Mouse (Mus musculus): ENCODE results near the gene Shisa9.

Shisa9 gene

GRCm38 (mm10) chr16:12202151-12202550, 218.2 kb downstream of the Shisa9 start:
- DNase-seq = peak; percentile 22

GRCm38 (mm10) chr16:12203055-12203454, 219.1 kb downstream of the Shisa9 start:
- DNase-seq = no peak

DNA sequence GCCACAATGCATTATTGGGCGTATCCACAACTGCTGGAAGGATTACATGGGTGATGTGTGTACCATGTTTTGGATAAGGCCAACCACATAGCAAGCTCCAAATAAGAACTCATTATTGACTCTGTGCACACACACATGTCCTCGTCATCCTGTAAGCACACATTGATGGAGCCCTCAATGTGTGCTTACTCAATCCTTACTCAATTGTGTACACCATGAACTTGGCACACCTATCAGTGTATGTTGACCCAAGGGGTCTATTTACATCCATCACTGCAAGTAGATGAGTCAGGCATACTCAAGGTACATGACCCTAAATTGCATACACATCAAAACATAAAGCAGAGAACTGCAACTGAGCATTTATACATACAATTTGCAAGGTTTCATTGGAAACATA, 220.5 kb downstream of the Shisa9 start:
- DNase-seq = no peak

GRCm38 (mm10) chr16:12206421-12206950, 222.6 kb downstream of the Shisa9 start:
- DNase-seq = no peak

DNA sequence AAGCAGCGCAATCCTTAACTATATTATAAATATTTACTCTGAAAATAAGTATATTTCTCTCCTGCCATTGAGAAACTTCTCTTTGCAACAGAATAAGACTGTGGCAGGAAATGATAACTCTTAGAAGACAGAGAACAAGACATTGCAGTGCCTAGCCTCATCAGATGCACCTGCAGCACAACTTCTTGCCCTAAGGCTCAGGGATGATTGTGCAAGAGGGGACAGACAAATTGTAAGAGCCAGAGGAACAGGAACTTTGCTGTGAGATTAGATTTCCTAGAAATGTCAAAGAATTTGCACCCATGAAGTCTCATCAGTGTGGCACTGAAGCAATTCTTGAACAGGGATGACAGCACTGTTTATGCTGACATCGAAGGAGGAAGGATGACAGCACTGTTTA, 223.0 kb downstream of the Shisa9 start:
- DNase-seq = no peak

DNA sequence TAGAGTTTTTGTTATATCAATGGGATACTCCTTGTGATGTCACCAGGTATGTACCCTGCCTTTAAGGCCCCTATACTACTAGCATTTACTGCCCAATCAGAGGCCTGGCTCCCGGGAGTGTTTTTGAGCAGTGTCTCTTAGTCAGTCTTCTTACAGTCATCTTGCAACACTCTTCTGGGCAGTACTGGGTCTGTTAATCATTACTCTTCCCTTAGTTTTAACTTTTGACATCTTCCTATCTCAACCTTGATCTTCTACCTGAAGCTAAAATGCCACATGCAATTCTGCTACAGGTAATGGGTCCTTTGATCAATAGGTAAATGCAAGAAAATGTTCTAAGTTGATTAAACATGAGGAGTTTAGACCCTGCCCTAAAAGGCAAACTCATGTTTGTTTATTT, 225.4 kb downstream of the Shisa9 start:
- DNase-seq = no peak

DNA sequence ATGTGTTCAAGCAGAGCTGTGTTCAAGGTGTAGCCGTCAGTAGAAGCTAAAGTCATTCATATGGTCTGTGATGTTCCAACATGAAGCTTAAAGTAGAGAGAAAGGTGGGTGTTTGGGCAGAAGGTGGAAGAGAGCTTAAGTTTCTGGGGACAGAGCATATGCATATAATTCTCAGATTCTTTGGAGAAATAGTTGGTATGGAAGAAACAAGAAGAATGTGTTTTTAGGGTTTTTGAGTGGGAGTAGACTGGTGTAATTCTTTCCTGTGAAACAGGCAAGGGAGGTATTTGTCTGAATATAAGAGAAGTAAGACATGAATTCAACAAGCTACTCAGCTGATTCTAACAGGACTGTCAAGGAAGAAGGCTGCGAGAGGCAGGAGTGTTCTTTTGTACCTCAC, 225.9 kb downstream of the Shisa9 start:
- peak; percentile 19 for DNase-seq

GRCm38 (mm10) chr16:12214018-12214417, 230.1 kb downstream of the Shisa9 start:
- no peak for DNase-seq

DNA sequence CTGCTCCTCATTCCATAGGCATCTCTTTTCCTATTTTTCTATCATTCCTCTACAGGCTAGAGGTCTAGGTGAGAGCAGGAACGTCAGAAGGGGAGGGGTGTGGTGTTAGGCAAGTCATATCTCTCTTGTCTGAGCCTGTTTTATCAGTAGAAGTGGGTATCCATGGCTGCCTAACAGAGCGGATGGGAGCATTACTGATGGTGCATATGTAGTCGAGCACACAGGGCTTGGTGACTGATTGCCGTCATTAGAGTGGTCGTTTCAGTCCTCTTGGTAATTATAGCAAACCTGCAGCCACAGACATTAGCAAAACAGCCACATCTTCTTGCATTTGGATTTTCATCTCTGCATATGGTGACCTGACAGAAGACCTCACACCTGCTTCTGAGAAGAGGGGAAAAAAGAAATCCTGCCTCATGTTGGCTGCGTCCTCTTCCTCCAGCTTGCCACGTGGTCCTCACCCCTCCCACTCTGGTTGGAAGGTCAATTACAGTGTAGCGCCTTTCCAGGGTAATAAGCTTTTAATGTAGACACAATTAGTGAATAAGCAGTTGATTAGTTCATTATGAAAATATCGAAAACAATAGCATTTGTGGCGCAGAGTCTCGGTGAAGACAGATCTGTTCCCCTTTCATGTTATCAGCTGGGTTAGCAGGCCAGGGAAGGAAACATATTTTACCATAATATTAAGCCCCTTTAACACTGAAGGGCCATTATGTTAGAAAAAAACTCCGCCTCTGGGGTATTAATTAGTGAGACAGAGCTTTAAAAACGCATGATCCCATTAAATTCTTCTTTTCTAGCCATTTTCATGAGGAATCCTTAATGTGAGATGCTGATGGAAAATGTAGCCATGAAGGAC, 233.6 kb downstream of the Shisa9 start:
- no peak for DNase-seq

DNA sequence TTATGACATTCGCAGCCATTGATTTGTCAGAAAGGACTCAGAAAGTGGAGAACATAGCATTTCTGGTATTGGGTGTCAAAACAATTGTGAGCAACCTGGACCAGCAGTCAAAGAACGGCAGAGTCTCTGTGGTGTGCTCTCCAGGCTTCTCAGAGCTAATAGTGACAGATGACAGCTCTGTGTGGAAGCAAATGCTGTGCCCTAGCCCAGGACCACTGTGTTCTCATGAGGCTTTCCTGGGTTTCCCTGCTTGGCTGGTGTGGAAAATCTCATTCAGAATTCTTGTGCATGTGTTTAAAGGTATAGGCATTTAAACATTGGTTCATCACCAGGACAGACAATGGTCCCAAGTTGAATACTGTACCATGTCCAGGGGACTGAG, 234.2 kb downstream of the Shisa9 start:
- no peak for DNase-seq

DNA sequence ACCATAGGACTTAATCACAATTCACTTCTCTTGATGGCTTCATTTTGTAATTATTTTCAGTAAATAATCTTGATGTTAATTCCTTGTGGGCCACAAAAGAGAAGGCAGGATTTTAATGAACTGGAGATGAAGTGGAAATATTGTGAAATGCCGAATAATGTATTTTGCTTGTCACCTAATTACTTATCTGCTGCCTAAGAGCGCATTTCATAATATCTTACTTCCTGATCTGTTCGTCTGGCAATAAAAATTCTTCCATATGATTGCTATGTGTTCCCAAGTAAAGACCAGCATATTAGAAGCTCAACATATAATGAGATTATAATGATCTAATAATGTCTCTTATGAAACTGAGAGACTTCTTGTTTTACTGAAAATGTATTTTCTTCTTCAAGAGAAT, 235.9 kb downstream of the Shisa9 start:
- DNase-seq = no peak

DNA sequence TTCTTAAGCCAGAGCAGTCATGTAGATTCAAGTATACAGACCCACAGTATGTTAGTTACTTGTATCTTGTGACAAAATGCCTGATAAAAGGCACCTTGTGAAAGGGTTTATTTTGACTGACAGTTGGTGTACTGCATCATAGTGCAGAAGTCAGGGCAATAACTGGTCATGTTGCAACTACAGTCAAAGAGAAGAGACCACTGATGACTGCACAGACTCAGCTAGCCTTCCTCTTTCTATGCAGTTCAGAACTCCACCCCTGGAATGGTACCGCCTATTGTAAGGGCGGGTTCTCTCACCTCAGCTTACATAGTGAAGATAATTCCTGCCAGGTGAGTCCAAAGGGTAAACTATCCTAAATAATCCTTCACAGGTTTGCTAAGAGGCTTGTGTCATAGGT, 239.6 kb downstream of the Shisa9 start:
- no peak for DNase-seq

GRCm38 (mm10) chr16:12226937-12227336, 243.0 kb downstream of the Shisa9 start:
- DNase-seq = no peak

DNA sequence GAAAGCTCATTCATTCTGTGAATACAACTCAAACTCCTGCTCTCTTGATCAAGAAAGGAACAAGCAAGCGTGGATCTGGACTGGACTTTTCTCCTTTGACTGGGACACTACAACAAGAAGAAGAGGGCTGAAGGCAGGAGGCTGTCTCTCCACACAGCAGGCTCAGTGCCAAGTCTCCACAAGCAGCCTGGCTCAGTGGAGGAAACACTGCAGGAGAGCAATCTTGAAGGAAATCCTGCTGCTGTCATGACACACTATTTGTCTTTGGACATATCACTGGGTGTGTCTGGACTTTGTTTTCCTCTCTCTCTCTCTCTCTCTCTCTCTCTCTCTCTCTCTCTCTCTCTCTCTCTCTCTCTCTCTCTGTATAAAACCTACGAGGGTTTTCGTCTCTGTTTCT, 249.4 kb downstream of the Shisa9 start:
- DNase-seq = peak; percentile 23

GRCm38 (mm10) chr16:12234289-12234688, 250.4 kb downstream of the Shisa9 start:
- no peak for DNase-seq

GRCm38 (mm10) chr16:12238611-12239010, 254.7 kb downstream of the Shisa9 start:
- no peak for DNase-seq

DNA sequence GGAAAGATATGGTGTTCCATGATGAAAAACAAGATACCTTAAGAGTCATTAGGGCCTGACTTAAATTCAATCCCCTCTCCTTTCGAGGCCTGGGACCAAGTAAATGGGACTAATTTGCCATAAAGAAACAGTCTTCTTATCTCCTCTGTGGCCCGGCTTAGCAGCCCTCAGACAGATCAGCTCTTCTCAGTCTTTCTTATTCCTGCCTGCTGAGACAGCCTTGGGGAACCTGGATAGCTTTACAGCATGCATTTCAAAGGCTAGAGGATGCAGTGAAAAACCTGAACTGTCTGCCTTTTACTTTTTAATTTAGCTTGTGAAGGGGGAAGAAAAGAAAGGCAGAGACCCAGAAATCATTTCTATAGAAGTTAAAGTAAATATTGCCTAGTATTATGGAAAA, 275.4 kb downstream of the Shisa9 start:
- no peak for DNase-seq

DNA sequence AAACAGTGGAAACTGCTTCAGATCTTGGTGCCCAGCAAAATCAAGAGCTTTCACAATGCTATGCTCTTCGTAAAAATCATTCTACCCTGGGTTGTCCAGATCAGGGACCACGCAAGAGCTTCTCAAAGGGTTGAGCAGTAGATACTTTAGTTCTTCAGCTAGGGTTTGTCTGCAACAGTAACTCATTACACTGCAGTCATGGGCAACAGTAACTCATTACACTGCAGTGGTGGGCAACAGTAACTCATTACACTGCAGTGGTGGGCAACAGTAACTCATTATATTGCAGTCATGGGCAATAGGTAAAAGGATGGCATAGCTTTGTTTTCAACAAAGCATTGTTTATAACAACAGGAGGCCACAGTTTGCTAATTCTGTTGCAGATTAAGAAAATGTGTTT, 281.9 kb downstream of the Shisa9 start:
- DNase-seq = no peak

- DNase-seq = no peak
These were observed 316.6 kb downstream of the Shisa9 start for GRCm38 (mm10) chr16:12300523-12300922.

- DNase-seq = no peak
These were observed 319.5 kb downstream of the Shisa9 start for GRCm38 (mm10) chr16:12303420-12303819.

DNA sequence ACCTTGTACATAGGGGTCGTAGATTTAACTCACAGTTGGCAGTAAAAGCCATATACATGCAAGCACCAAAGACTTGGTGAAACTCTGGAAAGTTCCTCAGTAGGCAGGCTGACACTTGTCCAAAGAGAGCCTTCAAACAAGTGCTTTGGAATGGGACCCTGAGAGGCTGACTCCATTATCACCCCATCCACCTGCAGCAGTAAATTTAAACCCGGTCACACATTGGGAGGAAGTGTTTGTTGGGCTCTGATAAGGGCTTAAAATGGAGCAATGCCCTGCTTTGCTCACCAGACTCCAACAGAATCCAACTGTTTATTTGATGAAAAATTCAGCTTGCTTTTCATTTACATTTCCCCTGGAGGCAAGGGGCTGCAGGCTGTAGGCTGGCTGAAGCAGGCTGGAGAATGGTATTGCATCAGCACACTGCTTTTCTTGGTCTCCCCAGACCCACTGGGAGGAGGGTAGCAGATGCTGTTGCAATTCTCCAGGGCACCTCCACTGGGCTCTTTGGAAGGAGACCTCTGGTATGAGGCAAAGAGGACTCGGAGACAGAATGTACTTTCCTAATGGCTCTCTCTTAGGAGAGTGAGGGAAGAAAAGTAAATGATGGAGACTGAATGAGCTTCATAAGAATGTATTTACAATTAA, 323.5 kb downstream of the Shisa9 start:
- DNase-seq = no peak

DNA sequence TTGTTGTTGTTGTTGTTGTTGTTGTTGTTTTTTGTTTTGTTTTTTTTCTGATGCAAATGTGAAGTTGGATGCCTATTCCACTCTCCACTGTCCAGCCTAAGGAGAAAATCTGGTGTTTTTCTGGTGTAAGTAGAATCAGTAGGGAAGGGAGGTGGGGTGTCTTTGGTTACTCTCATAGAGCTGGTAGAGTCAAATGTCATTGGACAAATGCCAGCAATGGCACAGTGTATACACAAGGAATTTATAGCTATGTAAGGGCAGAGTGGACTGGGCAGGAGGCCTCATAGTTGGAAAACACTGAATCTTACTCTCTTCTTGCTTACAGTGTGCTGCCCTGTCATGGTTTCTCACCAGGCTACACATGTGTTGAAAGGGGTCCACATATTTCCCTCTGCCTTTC, 325.9 kb downstream of the Shisa9 start:
- no peak for DNase-seq

DNA sequence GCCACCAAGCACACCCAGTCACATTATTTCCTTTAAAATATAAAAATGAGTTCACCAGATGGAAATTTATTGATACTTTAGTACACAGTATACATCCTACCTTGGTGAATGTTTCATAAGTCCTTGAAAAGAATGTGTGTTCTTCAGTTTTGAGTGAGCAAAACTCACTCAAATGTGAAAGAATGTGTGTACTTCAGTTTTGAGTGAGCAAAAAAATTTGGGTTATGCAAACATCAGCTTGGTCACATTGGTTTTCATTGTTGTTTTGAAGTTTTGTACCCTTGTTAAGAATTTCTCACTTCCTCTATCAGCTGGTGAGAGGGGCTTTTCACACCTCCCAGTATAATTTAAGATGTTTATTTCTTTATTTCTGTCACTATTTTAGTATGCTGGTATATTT, 331.7 kb downstream of the Shisa9 start:
- no peak for DNase-seq
